Mouse (Mus musculus): Measurements from ENCODE around the gene Musk.

GRCm38 (mm10) chr4:58307421-58307820, 21.7 kb downstream of the Musk start:
- TF ChIP-seq CTCF (IDR thresholded peaks at IDR 0.05; ENCODE audit: borderline replicate concordance, insufficient read depth, low read depth, low read length) (no peak), POLR2A (IDR thresholded peaks at IDR 0.05; ENCODE audit: borderline replicate concordance, insufficient read depth, low read length) (no peak)
